Mouse (Mus musculus): ENCODE measurements around the gene Krt33a. TPM values are rescaled to one million over a fixed set of nuclear protein-coding genes. Genes with fewer than 3 reads are reported as not detected.

Gene Krt33a
- polyA plus RNA-seq, 1 experiment from 2014 or later, result 0.05 TPM

- Histone ChIP-seq H3K9me3 (ENCODE audit: control insufficient read depth, low read length) (no peaks in the 10 kb centered on the region), H3K9ac (ENCODE audit: low read length) (no peak overlapping the region), H3K27me3 (ENCODE audit: control insufficient read depth, insufficient read depth, low read length) (no peaks in the 10 kb centered on the region), H3K4me2 (replicated peaks; ENCODE audit: low read depth) (no peak overlapping the region), H3K27ac (replicated peaks) (no peak overlapping the region), H3K4me1 (replicated peaks; ENCODE audit: control insufficient read depth, insufficient read depth) (no peaks in the 10 kb centered on the region), H3K4me3 (ENCODE audit: low read depth, low read length) (no peak overlapping the region), H3K36me3 (ENCODE audit: control insufficient read depth, insufficient read depth, low read length) (no peaks in the 10 kb centered on the region)
- DNase-seq (ENCODE audit: low spot score), result no peak
- 71% methylated on average over 5 of the region's 5 CpGs for WGBS
- no peak for TF ChIP-seq CTCF (IDR thresholded peaks at IDR 0.05; ENCODE audit: low read depth)
- TF ChIP-seq EP300 (optimal IDR thresholded peaks at IDR 0.05), result no peak
- no peak for ATAC-seq (ENCODE audit: low FRiP score, low TSS enrichment)
These were observed 5.3 kb downstream of the Krt33a start for GRCm38 (mm10) chr11:100010682-100011081.

- ATAC-seq (ENCODE audit: low FRiP score, low TSS enrichment), result no peak
These were observed 7.7 kb downstream of the Krt33a start for GRCm38 (mm10) chr11:100008336-100008735.

GRCm38 (mm10) chr11:100006624-100007023, 9.4 kb downstream of the Krt33a start:
- H3K4me2 ChIP-seq (replicated peaks; ENCODE audit: low read depth), result no peak overlapping the region
- TF ChIP-seq EP300 (optimal IDR thresholded peaks at IDR 0.05) (no peak), CTCF (IDR thresholded peaks at IDR 0.05; ENCODE audit: low read depth) (peak; percentile 56)
- H3K9me3 ChIP-seq (ENCODE audit: control insufficient read depth, low read length), result no peaks in the 10 kb centered on the region
- 0 out of 2 replicates have a peak overlapping the region, but pooled peaks have one; percentile 24 for H3K27ac ChIP-seq (replicated peaks)
- H3K4me3 ChIP-seq (ENCODE audit: low read depth, low read length), result no peak overlapping the region
- H3K4me1 ChIP-seq (replicated peaks; ENCODE audit: control insufficient read depth, insufficient read depth), result no peaks in the 10 kb centered on the region
- DNase-seq (ENCODE audit: low spot score) (no peak), ATAC-seq (ENCODE audit: low FRiP score, low TSS enrichment) (no peak)
- no peaks in the 10 kb centered on the region for H3K36me3 ChIP-seq (ENCODE audit: control insufficient read depth, insufficient read depth, low read length)
- 55% methylated on average over 3 of the region's 3 CpGs for WGBS
- no peak overlapping the region for H3K9ac ChIP-seq (ENCODE audit: low read length)
- H3K27me3 ChIP-seq (ENCODE audit: control insufficient read depth, insufficient read depth, low read length), result no peaks in the 10 kb centered on the region

More at GRCm38 (mm10) chr11:100008336-100008735, 7.7 kb downstream of the Krt33a start:
- Histone ChIP-seq H3K36me3 (ENCODE audit: control insufficient read depth, insufficient read depth, low read length) (no peaks in the 10 kb centered on the region), H3K4me1 (replicated peaks; ENCODE audit: control insufficient read depth, insufficient read depth) (no peaks in the 10 kb centered on the region), H3K27me3 (ENCODE audit: control insufficient read depth, insufficient read depth, low read length) (no peaks in the 10 kb centered on the region), H3K9me3 (ENCODE audit: control insufficient read depth, low read length) (no peaks in the 10 kb centered on the region), H3K4me2 (replicated peaks; ENCODE audit: low read depth) (no peak overlapping the region), H3K27ac (replicated peaks) (no peak overlapping the region), H3K9ac (ENCODE audit: low read length) (no peak overlapping the region), H3K4me3 (ENCODE audit: low read depth, low read length) (no peak overlapping the region)
- no peak for DNase-seq (ENCODE audit: low spot score)
- TF ChIP-seq CTCF (IDR thresholded peaks at IDR 0.05; ENCODE audit: low read depth), result no peak
- no peak for TF ChIP-seq EP300 (optimal IDR thresholded peaks at IDR 0.05)
- WGBS, result 89% methylated on average over 5 of the region's 5 CpGs

GRCm38 (mm10) chr11:100005905-100006304, 10.1 kb downstream of the Krt33a start:
- H3K4me3 ChIP-seq (ENCODE audit: low read depth, low read length), result no peak overlapping the region
- 0 out of 2 replicates have a peak overlapping the region, but pooled peaks have one; percentile 24 for H3K27ac ChIP-seq (replicated peaks)
- DNase-seq (ENCODE audit: low spot score), result no peak
- WGBS, result 58% methylated on average over 8 of the region's 8 CpGs
- no peaks in the 10 kb centered on the region for H3K36me3 ChIP-seq (ENCODE audit: control insufficient read depth, insufficient read depth, low read length)
- TF ChIP-seq EP300 (optimal IDR thresholded peaks at IDR 0.05) (no peak), CTCF (IDR thresholded peaks at IDR 0.05; ENCODE audit: low read depth) (no peak)
- H3K27me3 ChIP-seq (ENCODE audit: control insufficient read depth, insufficient read depth, low read length), result no peaks in the 10 kb centered on the region
- H3K4me2 ChIP-seq (replicated peaks; ENCODE audit: low read depth), result no peak overlapping the region
- ATAC-seq (ENCODE audit: low FRiP score, low TSS enrichment), result 0 out of 2 replicates have a peak, but pooled peaks have one; percentile 21
- no peaks in the 10 kb centered on the region for H3K9me3 ChIP-seq (ENCODE audit: control insufficient read depth, low read length)
- H3K9ac ChIP-seq (ENCODE audit: low read length), result no peak overlapping the region
- no peaks in the 10 kb centered on the region for H3K4me1 ChIP-seq (replicated peaks; ENCODE audit: control insufficient read depth, insufficient read depth)

GRCm38 (mm10) chr11:100004846-100005245, 11.2 kb downstream of the Krt33a start:
- H3K27me3 ChIP-seq (ENCODE audit: control insufficient read depth, insufficient read depth, low read length), result no peaks in the 10 kb centered on the region
- ATAC-seq (ENCODE audit: low FRiP score, low TSS enrichment), result 0 out of 2 replicates have a peak, but pooled peaks have one; percentile 51
- no peaks in the 10 kb centered on the region for H3K36me3 ChIP-seq (ENCODE audit: control insufficient read depth, insufficient read depth, low read length)
- H3K4me1 ChIP-seq (replicated peaks; ENCODE audit: control insufficient read depth, insufficient read depth), result no peaks in the 10 kb centered on the region
- WGBS, result 18% methylated on average over 6 of the region's 6 CpGs
- no peaks in the 10 kb centered on the region for H3K9me3 ChIP-seq (ENCODE audit: control insufficient read depth, low read length)
- DNase-seq (ENCODE audit: low spot score), result peak; percentile 56
- TF ChIP-seq CTCF (IDR thresholded peaks at IDR 0.05; ENCODE audit: low read depth) (peak; percentile 90), EP300 (optimal IDR thresholded peaks at IDR 0.05) (no peak)
- no peak overlapping the region for H3K4me2 ChIP-seq (replicated peaks; ENCODE audit: low read depth)
- no peak overlapping the region for H3K4me3 ChIP-seq (ENCODE audit: low read depth, low read length)
- H3K9ac ChIP-seq (ENCODE audit: low read length), result no peak overlapping the region
- no peak overlapping the region for H3K27ac ChIP-seq (replicated peaks)

GRCm38 (mm10) chr11:99999091-99999490, 16.9 kb downstream of the Krt33a start:
- ATAC-seq (ENCODE audit: low FRiP score, low TSS enrichment) (no peak), DNase-seq (ENCODE audit: low spot score) (no peak)
- no peaks in the 10 kb centered on the region for H3K27me3 ChIP-seq (ENCODE audit: control insufficient read depth, insufficient read depth, low read length)
- no peak overlapping the region for H3K27ac ChIP-seq (replicated peaks)
- no peak overlapping the region for H3K4me3 ChIP-seq (ENCODE audit: low read depth, low read length)
- no peak overlapping the region for H3K9ac ChIP-seq (ENCODE audit: low read length)
- H3K4me2 ChIP-seq (replicated peaks; ENCODE audit: low read depth), result no peak overlapping the region
- TF ChIP-seq CTCF (IDR thresholded peaks at IDR 0.05; ENCODE audit: low read depth) (no peak), EP300 (optimal IDR thresholded peaks at IDR 0.05) (no peak)
- WGBS, result 84% methylated on average over 7 of the region's 7 CpGs
- H3K4me1 ChIP-seq (replicated peaks; ENCODE audit: control insufficient read depth, insufficient read depth), result no peaks in the 10 kb centered on the region
- no peaks in the 10 kb centered on the region for H3K9me3 ChIP-seq (ENCODE audit: control insufficient read depth, low read length)
- H3K36me3 ChIP-seq (ENCODE audit: control insufficient read depth, insufficient read depth, low read length), result no peaks in the 10 kb centered on the region
